Mouse (Mus musculus): Measurements from ENCODE around the gene Gm12830. TPM values are rescaled to one million over a fixed set of nuclear protein-coding genes. Genes with fewer than 3 reads are reported as not detected.

Gene Gm12830
- polyA plus RNA-seq (2012), result not detected in 2 replicates

DNA sequence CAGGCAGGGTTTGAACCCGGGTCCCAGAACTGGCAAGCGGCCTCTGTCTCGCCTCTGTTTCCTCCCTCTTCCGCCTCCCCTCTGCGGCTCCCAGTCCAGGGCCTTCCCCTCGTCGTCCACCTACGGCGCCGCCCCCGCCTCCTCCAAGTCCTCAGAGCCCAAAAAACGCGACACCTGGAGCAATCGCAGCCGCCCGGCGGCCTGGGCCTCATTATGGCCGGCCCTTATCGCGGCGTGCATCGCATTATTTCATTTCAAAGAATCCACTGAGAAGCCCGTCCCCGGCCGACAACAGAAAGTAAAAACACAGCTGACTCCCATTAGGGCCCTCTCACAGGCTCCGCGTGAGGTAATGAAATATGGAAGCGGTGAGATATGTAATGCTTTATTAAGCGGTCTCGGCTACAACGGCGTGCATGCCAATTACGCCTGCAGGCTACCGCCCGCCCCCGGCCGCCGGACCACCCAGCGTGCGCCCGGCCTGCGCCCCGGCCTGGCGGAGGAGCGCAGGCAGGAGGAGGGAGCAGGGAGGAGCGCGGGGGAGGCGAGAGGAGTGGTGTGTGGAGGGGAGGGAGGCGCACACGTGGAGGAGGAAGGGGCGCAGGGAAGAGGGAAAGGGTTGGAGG is at the start of gene Gm12830:
Gene Gm12830 (plus strand): TSS at position 156 of the 626 bp plus-strand sequence.
- no peak for TF ChIP-seq GATA1 (IDR thresholded peaks at IDR 0.05; ENCODE audit: low read length)

- no peak for TF ChIP-seq GATA1 (IDR thresholded peaks at IDR 0.05; ENCODE audit: low read length)
Observed at GRCm38 (mm10) chr4:114773316-114773715, 48.2 kb upstream of the Gm12830 start.

DNA sequence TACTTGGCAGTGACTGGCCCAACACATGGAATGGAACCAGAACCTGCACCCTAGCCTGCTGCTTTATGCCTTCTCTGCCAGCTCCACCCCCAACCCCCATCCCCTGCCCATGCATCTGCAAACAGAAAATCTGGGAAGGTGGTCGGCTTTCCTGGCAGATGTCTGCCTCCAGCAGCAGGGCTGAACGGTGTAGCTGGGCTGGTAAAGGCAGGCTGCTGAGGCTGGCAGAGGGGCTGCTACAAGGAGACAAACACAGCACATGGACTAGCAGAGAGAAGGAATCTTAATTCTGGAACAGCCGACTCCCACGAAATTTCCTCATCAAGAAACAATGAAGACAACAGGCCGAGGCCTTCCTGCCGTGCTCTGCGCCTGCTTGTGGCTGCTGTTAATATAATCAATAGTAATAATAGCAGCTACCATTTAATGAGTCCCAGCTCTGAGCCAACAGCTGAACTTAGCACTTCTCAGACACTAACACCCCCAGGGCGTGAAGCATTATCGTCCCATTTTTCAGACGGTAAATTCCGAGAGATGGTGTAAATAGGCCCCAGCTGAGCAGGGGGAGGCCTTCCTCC is 43.8 kb upstream of the Gm12830 start:
- TF ChIP-seq GATA1 (IDR thresholded peaks at IDR 0.05; ENCODE audit: low read length), result no peak

- no peak for TF ChIP-seq GATA1 (IDR thresholded peaks at IDR 0.05; ENCODE audit: low read length)
Observed at GRCm38 (mm10) chr4:114778716-114779474, 42.6 kb upstream of the Gm12830 start.

DNA sequence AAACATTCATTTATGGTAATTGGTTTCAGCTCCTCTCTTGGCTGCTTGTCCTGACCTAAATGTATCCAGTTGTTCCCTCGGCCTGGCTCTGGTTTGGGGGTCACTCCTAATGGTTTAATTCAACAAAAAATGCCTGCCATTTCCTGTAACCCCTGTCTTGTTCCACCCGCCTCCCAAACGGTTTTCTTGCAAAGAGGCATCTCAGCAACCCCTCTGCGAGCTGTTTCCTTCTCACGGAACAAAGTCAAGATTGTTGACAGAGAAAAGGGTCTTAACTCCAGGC is 42.1 kb upstream of the Gm12830 start:
- TF ChIP-seq GATA1 (IDR thresholded peaks at IDR 0.05; ENCODE audit: low read length), result no peak

DNA sequence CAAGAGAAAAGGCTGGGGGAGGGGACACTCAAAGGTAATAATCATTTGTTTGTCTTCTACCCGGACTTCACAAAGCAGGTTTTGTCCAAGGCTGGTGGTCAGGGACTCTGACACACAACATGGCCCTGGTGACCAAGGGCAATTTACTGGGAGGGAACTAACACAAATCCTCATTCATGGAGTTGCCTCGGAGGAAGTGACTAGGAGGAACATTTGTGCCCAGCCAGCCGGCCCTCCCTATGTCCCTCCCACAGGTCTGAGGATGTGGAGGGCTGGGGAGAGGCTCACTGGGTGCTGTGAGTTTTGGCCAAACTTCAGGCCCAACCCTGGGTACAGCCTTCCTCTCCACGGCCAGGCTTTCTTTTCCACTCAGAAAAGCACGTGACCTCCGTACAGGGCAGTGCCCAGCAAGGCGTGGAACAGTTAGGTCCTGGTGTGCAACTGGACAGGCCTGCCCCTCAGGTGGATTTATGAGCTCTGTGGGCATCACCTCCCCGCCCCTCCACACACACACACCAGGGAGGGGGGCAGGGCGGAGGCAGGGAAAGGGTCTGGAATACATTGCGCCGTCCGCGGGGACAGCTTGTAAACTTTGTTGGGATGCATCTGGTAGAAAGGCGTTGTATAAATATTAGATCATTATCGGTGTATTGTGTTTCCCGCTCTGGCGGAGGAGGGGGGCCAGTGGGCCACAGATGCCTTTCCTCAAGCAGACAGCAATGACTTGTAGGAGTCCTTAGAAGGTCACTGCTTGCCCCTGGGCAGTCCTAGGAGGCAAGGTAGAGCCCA is 41.6 kb upstream of the Gm12830 start:
- no peak for TF ChIP-seq GATA1 (IDR thresholded peaks at IDR 0.05; ENCODE audit: low read length)

DNA sequence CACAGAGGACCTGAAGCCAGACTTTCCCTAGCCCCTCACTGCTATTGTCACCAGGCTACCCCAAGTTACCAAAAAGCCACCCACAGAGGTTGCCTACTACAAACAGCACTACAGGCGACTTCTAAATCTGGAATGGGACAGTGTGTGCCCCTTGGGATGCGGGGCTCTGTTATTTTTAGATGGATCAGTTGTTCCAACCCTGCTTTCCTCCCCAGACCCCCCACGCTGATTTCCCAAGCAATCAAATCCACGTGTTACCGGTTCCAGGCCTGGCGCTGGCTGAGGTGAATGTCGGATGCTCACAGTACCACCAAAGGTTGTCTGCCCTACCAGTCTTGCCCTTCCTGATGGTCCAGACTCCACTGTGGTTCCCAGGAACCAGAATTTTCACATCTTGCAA is 38.7 kb upstream of the Gm12830 start:
- TF ChIP-seq GATA1 (IDR thresholded peaks at IDR 0.05; ENCODE audit: low read length), result no peak

GRCm38 (mm10) chr4:114784735-114785134 is 36.8 kb upstream of the Gm12830 start:
- TF ChIP-seq GATA1 (IDR thresholded peaks at IDR 0.05; ENCODE audit: low read length), result no peak

- TF ChIP-seq GATA1 (IDR thresholded peaks at IDR 0.05; ENCODE audit: low read length), result no peak
Observed at GRCm38 (mm10) chr4:114788856-114789255, 32.7 kb upstream of the Gm12830 start.

DNA sequence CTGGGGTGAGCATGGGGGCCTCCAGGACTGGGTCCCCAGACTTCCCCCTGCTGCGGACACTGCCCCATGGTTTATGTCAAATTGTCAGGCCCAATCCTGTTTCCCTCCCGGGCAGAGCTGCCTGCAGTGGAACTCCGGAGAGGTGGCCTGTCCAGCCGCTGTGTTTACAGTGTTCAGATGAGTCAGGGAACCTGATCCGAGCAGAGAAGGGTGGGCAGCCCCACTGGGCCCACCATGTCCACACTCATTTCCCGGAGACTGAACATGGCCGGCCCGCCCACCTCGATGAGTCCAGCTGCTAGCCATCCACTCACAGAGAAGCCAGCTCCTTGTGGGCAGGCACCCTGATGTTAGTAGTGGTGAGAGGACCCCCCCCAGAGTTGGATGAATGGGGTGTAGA is 29.9 kb upstream of the Gm12830 start:
- no peak for TF ChIP-seq GATA1 (IDR thresholded peaks at IDR 0.05; ENCODE audit: low read length)

DNA sequence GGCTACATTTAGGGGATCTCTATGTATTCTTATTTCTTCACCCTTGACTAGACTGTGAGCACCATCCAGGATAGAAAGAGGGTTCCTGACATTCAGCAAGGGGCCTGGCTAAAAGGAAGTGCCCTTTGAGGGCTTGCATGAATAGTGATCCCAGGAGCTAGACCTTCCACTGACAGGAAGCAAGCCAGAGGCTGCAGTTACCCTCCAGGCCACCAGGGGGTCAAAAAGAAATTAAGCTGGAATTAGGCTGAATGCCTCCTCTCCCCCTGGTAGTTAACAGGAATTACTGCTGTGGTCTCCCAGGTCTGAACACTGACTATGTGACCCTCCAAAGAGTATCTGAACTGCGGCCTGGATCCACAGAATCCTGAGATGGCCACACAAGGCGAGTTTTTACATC is 27.7 kb upstream of the Gm12830 start:
- no peak for TF ChIP-seq GATA1 (IDR thresholded peaks at IDR 0.05; ENCODE audit: low read length)

GRCm38 (mm10) chr4:114797254-114797914 is 24.1 kb upstream of the Gm12830 start:
- TF ChIP-seq GATA1 (IDR thresholded peaks at IDR 0.05; ENCODE audit: low read length), result no peak

- no peak for TF ChIP-seq GATA1 (IDR thresholded peaks at IDR 0.05; ENCODE audit: low read length)
Observed at GRCm38 (mm10) chr4:114798041-114798624, 23.4 kb upstream of the Gm12830 start.

- no peak for TF ChIP-seq GATA1 (IDR thresholded peaks at IDR 0.05; ENCODE audit: low read length)
Observed at GRCm38 (mm10) chr4:114804096-114804495, 17.4 kb upstream of the Gm12830 start.
